Mouse (Mus musculus) fibroblast of lung, adult 2 months (primary cell): ENCODE results near the gene Nexn.

Experiments used
- DNase-seq: peaks from one replicate; pipeline ENCODE4 v3.0.0-alpha.2; 2011; ENCODE audit warnings: low read depth

Gene Nexn

DNA sequence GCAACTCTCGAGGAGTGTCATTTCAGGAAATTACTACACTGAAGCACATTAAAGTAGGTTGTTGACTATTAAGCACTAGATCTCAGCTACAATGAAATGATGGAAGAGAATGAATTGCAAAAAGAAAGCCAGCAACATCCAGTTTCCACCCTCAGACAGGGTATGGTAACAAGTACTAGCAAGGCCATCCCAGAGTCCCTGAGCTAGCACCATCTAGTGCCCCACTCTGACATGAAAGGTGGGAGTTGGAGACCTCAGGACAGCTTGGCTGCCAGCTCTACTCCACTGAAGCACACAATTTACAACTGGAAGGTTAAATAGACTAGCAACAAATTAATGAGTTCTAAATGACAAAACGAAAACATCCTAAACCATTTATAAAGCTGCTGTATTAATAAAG is 11.8 kb upstream of the Nexn start:
- no peak for DNase-seq

DNA sequence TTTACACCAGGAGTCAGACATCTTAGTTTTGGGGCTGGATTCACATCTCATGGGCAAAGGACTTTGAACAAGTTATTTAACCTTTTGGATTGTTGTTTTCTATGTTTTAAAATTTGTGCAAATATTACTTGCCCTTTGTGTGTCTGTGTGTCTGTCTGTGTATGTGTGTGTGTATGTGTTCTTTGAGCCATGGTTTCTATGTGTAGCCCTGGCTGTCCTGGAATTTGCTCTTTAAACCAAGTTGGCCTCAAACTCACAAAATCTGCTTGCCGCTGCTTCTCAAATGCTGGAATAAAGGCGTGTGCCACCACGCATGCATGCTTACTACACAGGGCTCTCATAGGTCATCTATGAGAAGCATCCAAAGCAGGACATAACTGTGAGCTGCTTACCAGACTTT is 10.8 kb upstream of the Nexn start:
- DNase-seq: no peak

DNA sequence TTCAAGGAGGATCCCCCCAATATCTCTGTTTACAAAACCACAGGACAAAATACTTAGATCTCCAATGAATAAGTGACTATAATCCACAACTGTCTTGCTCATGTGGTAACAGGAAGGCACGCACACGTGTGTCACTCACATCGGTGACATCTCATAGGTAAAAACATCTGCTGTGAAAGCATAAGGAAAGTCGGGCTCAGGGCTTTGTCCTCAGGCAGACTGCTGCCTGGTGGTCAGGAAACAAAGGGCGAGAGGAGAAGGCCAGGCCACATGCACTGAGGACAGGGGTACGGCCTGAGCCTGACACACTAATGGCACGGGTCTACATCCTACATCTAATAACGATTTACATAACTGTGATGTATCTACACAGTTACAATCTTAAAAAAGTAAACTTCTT is 8.9 kb upstream of the Nexn start:
- no peak for DNase-seq

DNA sequence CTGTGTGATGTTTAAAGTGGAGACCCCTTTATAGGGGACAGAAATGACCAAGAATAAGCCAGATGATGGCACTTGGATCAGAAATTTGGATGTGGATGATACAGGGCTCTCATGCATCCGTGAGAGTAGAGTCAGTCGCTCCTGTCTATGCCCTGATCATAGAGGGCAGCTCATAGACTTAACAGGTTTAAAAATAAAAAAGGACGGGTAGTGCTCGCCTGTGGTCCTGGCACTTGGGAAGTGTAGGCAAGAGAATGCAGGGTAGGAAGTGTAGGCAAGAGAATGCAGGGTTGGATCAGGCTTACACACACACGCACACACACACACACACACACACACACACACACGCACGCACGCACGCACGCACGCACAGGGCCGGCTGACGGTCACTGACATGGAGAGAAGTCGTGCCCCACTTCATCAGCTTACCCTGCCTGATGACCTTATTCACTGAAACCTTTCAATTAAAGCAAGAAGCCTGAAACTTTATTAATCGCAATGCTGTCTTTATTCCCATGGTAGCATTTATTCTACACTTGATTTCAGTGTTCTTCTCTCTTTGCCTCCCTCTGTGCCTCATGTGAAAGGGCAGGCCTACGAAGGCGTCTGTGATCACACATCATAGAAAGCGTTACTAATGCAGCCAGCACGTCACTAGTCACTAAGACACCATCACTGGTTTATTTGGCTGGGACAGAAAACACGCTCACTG is 7.0 kb upstream of the Nexn start:
- no peak for DNase-seq

DNA sequence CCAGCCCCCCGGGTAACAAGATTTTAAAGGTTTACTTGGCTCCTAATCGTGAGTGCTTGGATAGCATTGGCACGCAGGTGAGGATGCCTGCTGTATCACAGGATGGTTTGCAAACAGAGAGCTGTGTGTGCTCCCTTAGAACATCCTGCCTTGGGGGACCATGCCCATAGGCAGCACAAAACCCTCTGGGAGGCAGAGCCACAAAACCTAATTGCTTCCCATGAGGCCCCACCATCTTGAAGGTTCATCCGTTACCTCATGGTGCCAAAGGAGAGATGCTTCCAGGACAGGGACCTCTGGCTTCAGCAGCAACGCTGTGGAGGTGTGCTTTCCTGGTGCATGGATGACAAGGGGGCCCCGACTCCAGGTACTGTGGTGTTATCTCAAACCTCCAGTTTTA is 5.7 kb upstream of the Nexn start:
- no peak for DNase-seq

DNA sequence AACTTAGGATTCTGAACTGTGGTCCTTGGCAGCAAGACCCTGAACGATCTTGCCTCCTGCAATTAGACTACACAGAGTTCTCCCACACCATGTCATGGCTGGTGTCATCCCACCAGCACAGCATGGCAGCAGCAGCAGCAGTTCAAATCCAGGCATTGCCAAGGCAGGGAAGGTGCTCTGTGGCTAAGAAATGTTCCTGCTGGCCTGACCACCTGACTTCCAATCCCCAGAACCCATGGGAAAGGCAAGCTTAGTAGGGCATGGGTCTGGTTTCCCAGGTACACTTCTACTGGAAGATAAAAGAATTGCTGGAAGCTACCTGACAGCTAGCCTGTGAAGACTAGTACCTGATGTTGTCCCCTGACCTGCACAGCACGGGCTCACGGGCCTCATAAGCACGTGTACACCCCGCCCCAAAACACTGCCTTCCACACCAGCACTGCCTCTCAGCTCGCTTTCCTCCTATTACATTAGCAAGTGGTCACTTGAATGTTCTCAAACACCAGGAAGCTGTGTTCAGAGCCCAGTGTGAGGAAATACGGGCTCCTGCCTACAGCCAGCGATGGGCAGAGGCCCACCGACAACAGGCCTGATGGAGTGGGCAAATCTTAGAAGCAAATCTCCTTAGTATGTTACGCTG is 5.0 kb upstream of the Nexn start:
- DNase-seq: no peak

DNA sequence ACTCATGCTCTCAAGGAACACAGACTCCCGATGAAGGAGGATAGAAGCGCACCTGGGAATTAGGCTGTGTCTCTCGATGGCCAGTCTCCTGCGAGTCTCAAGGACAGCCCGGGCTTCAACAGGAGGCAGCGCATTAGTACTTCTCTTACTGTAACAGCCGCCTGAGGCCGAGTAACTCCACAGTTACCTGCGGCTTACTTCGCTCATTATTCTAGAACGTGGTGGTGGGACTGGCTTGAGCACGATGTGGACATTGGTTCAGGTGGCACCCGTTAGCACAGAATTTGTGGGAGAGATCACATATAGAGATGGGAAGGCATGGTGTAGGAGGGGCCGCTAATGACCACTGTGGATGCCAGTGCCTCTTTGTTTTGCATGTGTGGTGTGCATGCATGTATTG is 1.9 kb upstream of the Nexn start:
- DNase-seq: no peak

DNA sequence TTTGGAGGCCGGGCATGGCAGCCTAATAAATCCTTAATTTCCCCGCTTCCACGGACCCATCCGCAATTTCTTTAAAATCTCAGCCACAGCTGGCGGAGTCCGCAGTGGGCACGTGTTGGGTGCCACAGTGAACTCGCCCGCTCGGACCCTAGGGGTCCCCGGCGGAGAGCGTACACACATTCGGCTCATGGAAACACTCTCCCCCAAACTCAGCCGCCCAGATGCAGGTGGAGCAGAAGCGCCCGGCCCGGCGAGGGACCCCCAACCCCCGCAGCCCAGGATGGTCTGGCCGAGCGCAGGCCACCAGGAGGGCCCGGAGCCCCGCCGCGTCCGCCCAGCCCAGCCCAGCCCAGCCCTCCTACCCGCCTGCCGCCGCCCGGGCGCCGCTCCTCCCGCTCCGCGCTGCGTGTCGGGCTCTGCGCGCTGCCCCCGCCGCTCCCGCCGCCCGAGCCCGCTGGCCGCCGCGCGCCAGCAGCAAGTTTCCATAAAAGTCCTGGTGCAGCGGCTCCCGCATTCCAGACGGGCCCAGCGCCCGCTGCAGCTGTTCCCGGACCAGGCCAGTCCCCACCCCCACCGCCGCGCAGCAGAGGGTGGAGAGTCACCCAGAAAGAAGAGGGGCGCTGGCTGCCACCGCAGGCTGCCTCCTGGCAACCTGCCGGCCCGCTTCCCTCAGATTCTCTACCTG is 657 bp downstream of the Nexn start:
- DNase-seq: no peak

DNA sequence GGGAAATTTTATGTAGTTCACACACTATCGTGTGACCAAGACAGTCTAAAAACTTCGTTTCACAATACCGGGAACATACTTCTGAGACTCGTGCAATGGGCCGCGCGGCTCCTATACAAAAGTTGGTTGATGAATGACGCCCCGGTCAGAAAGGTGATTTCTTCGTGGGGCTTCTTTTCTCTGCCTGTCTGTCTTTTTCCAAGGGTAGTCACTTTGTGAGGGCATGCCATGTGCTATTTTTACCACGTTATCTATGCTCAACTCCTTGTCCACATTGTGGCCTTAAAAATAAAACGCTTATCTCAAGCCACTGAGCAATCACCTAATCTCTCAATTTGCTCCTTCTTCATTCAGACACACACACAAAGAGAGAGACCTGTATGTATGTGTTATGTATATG is 1.3 kb downstream of the Nexn start:
- no peak for DNase-seq

DNA sequence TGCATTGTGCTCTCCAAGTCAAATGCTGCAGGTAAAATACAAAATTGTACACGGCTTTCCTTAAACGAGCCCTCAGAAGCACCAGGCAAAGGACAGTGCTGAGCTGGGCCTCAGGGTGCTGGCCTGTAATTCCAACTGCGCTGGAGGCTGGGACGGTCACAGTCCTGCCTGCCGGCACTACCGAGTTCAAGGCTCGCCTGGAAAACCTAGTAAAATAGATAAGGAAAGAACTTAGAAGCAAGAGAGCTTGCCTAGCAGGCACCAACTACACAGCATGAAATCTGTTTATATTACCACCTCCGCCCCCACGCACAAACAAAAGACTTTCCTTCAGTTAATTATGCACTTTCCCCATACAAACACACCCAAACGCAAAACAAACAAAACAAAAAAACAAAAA is 1.8 kb downstream of the Nexn start:
- no peak for DNase-seq

DNA sequence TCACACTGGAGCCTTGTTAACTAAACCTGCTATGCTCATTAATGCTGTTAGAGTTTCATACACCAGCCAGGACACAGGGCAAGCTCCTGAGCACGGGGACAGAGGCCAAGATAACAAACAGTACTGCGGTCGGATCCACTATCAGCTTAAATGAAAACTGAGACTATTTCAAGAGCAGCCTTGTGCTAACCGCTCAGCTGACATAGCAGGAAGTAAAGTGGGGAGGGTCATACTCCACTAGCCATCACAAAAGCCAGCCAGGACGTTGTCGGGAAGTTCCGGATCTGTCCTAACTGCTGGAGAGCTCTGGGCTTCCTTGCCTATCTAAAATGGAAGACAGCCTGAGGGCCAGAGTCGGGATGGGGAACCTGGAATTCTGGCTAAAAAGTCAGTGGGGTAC is 4.2 kb downstream of the Nexn start:
- DNase-seq: no peak

DNA sequence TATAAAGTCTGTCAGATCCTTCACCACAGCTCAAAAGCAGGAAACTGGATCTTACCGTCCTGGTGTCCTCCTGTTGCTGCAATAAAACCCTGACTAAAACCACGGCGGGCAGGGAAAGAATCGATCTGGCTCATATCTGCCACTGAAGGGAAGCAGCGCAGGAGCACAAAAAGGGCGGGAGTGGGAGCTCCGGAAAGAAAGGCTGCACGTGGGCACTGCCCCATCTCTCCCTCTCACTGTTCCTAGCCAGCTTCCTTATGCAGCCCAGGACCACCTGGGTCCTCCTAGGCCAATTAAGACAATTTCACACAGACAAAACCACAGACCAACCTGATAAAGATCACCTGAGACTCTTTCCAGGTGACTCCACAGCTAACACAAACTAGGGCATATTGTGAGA is 4.7 kb downstream of the Nexn start:
- no peak for DNase-seq

DNA sequence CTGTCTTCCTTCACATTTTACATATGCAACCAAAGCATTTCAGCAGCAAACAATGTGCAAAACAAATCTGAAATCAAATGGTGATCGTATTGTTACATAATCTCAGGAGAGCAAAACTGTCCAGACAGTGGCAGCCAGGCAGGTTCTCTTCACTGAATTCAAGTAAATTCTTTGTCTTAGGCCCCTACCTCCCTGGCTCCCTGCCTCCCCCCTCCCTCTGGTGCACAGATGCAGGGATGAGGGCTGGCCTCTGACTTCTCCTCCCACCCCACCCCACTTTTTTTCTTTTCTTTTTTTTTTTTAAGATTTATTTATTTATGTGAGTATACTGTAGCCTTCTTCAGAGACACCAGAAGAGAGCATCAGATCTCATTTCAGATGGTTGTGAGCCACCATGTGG is 5.8 kb downstream of the Nexn start:
- DNase-seq: no peak

DNA sequence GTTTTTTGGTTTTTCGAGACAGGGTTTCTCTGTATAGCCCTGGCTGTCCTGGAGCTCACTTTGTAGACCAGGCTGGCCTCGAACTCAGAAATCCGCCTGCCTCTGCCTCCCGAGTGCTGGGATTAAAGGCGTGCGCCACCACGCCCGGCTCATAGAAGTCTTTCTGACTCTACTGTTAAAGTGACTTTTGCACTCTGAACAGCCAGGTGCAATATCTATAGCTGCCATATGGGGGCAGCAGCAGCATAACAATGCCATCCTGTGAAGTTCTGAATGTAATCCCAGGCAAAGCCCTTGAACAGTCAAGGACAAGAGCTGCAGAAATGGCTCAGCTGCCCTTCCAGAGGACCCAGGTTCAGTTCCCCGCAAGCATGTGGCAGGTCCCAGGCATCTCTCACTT is 6.7 kb downstream of the Nexn start:
- DNase-seq: peak; percentile 59

DNA sequence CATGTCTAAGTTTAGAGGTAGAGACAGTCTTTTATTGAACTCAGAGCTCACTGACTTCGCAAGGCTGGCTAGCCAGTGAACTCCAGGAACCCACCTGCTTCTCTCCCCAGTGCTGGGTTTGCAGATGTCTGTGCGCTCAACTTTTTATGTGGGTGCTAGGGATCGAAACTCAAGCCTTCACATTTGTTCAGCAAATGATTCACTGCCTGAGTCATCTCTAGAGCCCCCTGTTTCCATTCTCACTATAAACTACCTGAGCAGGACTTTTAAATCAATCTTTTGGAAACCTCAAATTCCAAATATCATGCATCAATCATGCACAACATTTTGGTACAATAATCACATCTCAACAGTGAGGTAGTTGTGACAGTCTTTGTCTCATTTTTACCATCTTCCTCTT is 8.6 kb downstream of the Nexn start:
- DNase-seq: no peak

DNA sequence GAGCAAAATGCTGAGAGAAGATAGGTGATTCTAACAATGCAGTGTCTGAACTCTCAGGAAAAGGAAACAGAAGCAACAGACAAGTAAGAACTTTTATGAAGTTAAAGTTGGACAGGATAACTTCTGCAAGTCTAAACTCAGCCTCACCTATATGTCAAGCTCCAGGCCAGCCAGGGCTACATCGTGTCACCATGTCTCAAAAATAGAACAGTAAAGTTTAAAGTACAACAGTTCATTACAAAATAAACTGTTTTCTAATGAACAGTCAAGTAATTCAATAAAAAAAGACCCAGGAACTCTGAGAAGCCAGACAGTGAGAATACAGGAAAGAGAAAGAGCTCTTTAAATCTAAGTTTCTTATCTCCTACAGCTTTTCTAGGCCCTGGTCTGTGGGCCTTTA is 15.7 kb downstream of the Nexn start:
- DNase-seq: no peak

DNA sequence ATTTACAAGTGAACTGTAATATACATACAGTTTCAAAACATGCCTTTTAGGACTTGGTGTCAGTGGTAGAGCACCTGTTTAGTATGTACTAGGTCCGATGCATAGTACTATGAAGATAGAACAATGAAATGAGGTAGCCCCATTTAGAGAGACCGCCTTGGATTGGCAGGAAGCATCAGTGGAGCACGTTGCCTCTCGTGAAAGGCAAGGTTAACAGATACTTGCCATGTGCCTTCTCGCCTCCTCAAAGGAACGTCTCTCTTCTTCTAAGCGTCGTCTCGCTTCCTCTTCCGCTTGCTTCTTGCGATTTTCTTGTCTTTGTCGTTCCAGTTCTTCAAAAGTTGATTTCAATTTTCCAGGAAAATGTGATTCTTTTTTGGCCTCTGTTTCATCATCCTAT is 18.4 kb downstream of the Nexn start:
- DNase-seq: no peak

DNA sequence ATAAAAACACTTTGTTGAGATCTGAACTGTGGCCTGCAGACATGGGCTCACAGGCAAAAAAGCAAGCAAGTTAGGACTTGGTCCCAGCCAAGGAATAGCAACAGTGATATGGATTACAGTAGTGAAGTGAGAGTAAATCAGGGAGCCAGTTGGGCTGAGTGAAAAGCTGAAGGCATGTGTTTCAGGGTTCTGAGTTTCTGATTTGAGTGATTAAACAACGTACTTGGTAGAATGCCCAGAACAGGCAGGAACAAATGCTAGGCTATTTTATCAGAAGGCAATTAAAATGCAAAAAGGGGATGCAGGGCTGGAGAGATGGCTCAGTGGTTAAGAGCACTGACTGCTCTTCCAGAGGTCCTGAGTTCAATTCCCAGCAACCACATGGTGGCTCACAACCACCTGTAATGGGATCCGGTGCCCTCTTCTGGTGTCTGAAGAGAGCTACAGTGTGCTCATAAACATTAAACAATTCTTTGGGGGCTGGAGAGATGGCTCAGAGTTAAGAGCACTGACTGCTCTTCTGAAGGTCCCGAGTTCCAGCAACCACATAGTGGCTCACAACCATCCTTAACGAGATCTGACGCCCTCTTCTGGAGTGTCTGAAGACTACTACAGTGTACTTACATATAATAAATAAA is 20.8 kb downstream of the Nexn start:
- no peak for DNase-seq

DNA sequence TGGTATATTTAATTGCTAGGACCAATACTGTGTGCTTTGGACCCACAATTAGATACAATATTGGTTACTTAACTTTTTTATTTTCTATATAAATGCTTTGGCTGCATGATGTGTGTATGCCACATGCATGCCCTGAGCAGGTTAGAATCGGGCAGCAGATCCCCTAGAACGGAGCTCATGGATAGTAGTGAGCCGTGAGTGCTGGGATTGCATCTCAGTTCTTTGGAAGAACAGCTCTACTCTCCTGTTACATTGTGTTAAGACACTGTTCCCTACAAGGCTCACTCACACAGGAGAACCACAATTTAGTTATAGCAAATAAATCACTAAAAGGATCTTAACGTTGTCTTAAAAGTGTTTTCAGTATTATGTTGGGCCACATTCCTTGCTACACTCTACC is 22.8 kb downstream of the Nexn start:
- DNase-seq: no peak

DNA sequence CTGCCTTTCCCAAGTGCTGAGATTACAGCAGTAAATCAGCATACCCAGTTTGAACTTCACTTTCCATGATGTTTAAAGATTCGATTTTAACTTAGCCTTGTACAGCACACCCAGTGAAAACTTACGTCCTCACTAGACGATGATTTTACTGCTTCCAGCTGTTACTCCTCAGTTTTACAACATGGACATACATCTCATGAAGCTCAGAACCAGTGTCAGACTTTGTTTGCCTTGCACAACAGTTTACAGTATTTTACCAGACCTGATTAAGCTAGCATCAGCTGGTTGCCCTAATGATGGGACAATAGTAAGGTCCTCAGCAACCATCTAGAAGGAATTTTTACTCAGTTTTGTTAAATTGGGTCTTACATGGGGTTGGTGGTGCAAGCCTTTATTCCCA is 25.1 kb downstream of the Nexn start:
- DNase-seq: no peak

DNA sequence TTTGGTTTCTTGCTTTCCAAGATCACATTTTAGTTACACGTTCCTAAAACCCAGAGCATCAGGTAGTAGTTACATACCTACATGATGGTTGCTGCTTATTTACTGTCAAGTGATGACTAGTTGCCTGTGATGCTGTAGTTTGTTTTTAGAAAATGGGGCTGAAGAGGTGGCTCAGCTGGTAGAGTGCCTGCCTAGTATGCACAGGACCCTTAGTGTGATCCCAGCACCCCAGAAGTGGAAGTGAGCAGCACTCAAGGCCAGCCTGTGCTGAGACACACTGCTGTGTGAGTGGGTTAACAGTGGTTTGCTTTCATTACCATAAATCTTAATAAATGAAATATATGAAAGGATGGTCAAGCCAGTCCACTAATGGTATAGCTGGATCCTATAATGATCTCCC is 26.6 kb downstream of the Nexn start:
- no peak for DNase-seq

DNA sequence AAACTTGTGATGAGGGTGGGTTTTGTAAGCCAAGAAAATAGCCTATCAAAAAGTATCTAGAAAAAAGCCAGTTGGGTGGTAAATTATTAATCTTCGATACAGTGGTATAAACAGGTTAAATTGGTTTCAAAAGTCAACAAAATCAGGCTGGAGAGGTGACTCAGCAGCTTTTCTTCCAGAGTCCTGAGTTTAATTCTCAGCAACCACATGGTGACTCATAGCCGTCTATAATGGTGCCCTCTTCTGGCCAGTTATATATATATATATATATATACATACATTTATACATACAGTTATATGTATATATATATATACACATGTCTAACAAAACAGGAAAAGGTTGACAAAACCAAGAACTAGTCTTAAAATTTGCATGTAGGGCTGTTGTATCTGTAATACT is 27.3 kb downstream of the Nexn start:
- DNase-seq: peak; percentile 26

DNA sequence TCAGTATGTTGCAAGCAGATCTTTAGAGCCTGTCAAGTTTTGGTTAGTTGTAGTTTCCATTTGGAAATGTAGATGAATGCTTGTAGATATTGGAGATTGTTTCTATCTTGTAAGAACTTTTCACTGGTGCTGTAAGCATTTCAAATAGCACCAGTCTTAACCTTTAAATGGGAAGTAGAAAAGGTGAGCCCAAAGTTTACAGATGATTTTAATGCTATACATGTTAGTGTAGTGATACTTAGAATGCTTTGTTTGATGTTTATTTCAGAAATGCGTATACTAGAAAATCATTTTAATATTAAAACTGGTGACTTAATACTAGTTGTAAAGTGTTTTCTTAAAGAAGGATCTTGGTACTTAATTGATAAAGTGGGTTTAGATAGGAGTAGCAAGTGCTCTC is 30.3 kb downstream of the Nexn start:
- no peak for DNase-seq
